Mouse (Mus musculus) bone marrow macrophage, adult 2 months (primary cell): Measurements from ENCODE around the gene Mfsd6.

Experiments
- CTCF ChIP-seq: IDR thresholded peaks from 2 replicates; pipeline ENCODE4 v1.5.1; 2012; ENCODE audit warnings: low read depth, mild to moderate bottlenecking, low read length, moderate library complexity
- POLR2A ChIP-seq: IDR thresholded peaks from 2 replicates; pipeline ENCODE4 v1.6.1; 2012; ENCODE audit warnings: mild to moderate bottlenecking, low read depth, low read length, borderline replicate concordance

DNA sequence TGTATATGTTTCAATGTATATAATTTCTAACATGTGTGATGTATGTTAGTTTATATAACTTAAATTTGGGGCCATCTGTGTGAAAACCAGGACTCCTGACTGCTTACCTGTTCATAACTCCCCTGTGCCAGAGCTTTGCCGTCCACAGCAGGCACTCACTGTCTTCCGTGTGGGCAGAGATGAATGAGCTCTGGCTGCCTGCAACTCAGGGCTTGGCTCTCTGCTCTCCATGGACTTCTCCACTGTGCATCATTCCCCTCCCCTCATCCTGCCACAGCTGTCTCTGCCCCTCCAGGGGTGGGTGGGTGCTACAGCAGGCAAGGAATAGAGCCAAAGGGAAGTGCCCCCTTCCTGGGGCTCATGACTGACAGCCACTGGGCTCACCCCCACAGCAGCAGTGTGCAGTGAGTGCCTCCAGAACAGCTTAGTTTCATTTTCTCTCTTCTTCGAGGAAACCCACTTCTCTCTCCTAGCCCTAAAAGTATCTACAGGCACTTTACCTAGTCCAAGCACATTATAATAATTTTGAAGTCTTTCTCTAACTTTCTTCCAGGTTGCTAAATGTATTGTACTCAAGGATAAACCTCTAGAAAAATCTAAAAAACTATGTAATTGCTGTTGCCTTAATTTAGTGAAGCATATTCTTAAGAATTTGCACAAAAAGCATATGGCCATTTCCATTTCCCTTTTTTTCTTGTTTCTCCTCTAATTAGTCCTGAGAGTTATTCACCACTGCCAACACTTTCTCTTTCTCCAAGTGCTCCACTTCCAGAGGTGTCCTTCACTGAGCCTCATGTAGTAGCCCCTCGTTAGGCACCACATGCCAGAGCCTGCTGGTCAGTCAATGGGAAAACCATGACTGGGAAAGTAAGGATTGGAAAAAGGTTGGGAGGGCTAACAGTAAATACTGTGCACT, 36.9 kb upstream of the Mfsd6 start:
- TF ChIP-seq POLR2A = no peak
- TF ChIP-seq CTCF = no peak
